Mouse (Mus musculus) kidney, embryonic 16.5 days (tissue): ENCODE measurements at regions not wholly inside any gene's neighbourhood (a gene's known extent, or its start where the extent isn't known, plus 50 kb on each side); places are given as distances from the start of the nearest gene placed in this dataset.

Experiments
- ATAC-seq: fragments of 200-750 bp; cut with Nextera tagmentation; 2 replicates; pipeline ENCODE4 v1.8.0; 2017; ENCODE audit warnings: moderate TSS enrichment; ENCODE audit not compliant: low FRiP score, low TSS enrichment
- H3K27ac ChIP-seq: fragments of 300-500 bp; sonication (generic); 2 replicates; pipeline ENCODE4 v1.5.1; 2014; ENCODE audit warnings: low read length
- H3K27me3 ChIP-seq: fragments of 300-500 bp; sonication (generic); 2 replicates; pipeline ENCODE4 v1.6.1; 2014; ENCODE audit warnings: low read length, control low read depth, mixed read lengths; ENCODE audit not compliant: insufficient read depth
- H3K36me3 ChIP-seq: fragments of 300-500 bp; sonication (generic); 2 replicates; pipeline ENCODE4 v1.6.1; 2014; ENCODE audit warnings: low read length, control low read depth, mixed read lengths; ENCODE audit not compliant: insufficient read depth
- H3K4me1 ChIP-seq: fragments of 300-500 bp; sonication (generic); 2 replicates; pipeline ENCODE4 v1.6.1; 2014; ENCODE audit warnings: low read length, control low read depth, mixed read lengths; ENCODE audit not compliant: insufficient read depth
- H3K4me2 ChIP-seq: fragments of 300-500 bp; sonication (generic); replicated peaks from 2 replicates; pipeline ENCODE4 v1.6.1; 2014; ENCODE audit warnings: low read depth, low read length
- H3K4me3 ChIP-seq: fragments of 300-500 bp; sonication (generic); 2 replicates; pipeline ENCODE4 v1.5.1; 2014; ENCODE audit warnings: mild to moderate bottlenecking, low read length
- H3K9ac ChIP-seq: fragments of 300-500 bp; sonication (generic); replicated peaks from 2 replicates; pipeline ENCODE4 v1.6.1; 2014; ENCODE audit warnings: low read length
- H3K9me3 ChIP-seq: fragments of 300-500 bp; sonication (generic); 2 replicates; pipeline ENCODE4 v1.6.1; 2016; ENCODE audit warnings: low read length, control low read depth
- WGBS: fragments of 180-500 bp; shearing (Covaris S2); extraction: QIAGEN DNeasy Blood & Tissue Kit; methylation state at CpG from one replicate; pipeline ENCODE4 v1.1.7; 2014; 5-methylcytosine and 5-hydroxymethylcytosine counted together

- Histone ChIP-seq H3K4me2 (no peak overlapping the region), H3K9ac (no peak overlapping the region), H3K36me3 (no peaks in the 10 kb centered on the region), H3K9me3 (no peaks in the 10 kb centered on the region), H3K4me1 (no peaks in the 10 kb centered on the region), H3K4me3 (no peak overlapping the region), H3K27me3 (no peaks in the 10 kb centered on the region), H3K27ac (no peak overlapping the region)
- no peak for ATAC-seq
- 88% methylated on average over 2 of the region's 2 CpGs for WGBS
These were observed 136.4 kb upstream of the Catsperb start for GRCm38 (mm10) chr12:101268092-101268491.

GRCm38 (mm10) chr12:101284195-101284594 lies 120.3 kb upstream of the Catsperb start:
- Histone ChIP-seq H3K27ac (no peak overlapping the region), H3K4me1 (no peaks in the 10 kb centered on the region), H3K36me3 (no peaks in the 10 kb centered on the region), H3K4me2 (no peak overlapping the region), H3K9me3 (no peaks in the 10 kb centered on the region), H3K27me3 (no peaks in the 10 kb centered on the region), H3K9ac (no peak overlapping the region), H3K4me3 (no peak overlapping the region)
- 76% methylated on average over 2 of the region's 2 CpGs for WGBS
- no peak for ATAC-seq

GRCm38 (mm10) chr12:101301872-101302271 lies 102.6 kb upstream of the Catsperb start:
- Histone ChIP-seq H3K4me1 (no peaks in the 10 kb centered on the region), H3K4me2 (no peak overlapping the region), H3K27ac (no peak overlapping the region), H3K27me3 (no peaks in the 10 kb centered on the region), H3K36me3 (no peaks in the 10 kb centered on the region), H3K9me3 (no peaks in the 10 kb centered on the region), H3K9ac (no peak overlapping the region), H3K4me3 (no peak overlapping the region)
- ATAC-seq, result peak; percentile 74; the same call in 1 of the 2 replicates
- 74% methylated on average over 3 of the region's 3 CpGs for WGBS
